Mouse (Mus musculus) adipocyte (in vitro differentiated cells): ENCODE data around the gene Deaf1.
A peak's percentile ranks its signal among the peaks of the same experiment; 100 is the strongest.

ENCODE experiments used
- DNase-seq: peaks from one replicate; pipeline ENCODE4 v3.0.0-alpha.2; 2016; ENCODE audit warnings: low spot score

The Deaf1 gene

GRCm38 (mm10) chr7:141327469-141328372 lies at the start of gene Deaf1, which contains the start of gene Tmem80:
Deaf1 (minus strand) TSS chr7:141327690.
Tmem80 (plus strand) TSS chr7:141327739.
- DNase-seq = peak; percentile 95

- DNase-seq = no peak
Observed at GRCm38 (mm10) chr7:141374399-141374798, 46.9 kb upstream of the Deaf1 start.

DNA sequence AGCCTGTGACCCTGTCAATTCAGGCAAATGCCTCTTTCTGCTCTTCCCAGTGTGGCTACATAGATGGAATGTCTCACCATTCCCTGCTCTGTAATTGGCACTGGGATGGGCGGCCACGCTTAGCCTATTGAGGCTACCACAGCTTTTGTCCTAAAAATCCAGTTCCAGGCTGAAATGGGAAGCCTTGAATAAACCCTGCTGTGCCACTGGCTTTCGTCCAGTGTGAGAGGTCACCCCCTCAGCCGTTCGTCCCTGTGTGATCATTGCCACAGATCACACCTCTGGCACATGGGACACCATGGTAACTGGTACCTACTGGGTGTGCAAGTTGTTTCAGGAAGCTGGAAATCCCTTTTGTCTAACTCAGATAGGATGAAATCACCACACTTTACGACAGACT lies 46.1 kb upstream of the Deaf1 start:
- DNase-seq = peak; percentile 72

- no peak for DNase-seq
Observed at GRCm38 (mm10) chr7:141371942-141372595, 44.6 kb upstream of the Deaf1 start.

GRCm38 (mm10) chr7:141369918-141370317 lies 42.4 kb upstream of the Deaf1 start:
- DNase-seq = no peak

GRCm38 (mm10) chr7:141367358-141367757 lies 39.9 kb upstream of the Deaf1 start:
- no peak for DNase-seq

DNA sequence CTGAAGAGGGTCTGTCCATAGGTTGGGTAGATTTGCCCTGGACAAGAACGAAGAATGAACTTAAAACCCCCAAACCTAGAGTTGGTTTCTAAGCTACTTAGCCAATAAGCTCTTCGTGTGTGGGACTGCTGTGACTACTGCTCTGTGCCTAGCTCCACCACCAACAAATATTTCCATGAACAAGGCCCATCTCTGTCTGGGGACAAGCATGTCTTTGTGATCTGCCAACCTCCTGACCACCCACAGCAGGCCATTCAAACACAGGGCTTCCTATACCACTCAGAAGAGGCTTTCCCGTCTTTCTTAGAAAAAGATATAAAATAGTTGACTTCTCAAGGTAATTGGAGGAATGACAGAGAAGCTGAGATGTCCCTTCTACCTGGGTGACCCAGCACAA lies 37.6 kb upstream of the Deaf1 start:
- DNase-seq = no peak

- DNase-seq = no peak
Observed at GRCm38 (mm10) chr7:141364349-141365048, 37.0 kb upstream of the Deaf1 start.

DNA sequence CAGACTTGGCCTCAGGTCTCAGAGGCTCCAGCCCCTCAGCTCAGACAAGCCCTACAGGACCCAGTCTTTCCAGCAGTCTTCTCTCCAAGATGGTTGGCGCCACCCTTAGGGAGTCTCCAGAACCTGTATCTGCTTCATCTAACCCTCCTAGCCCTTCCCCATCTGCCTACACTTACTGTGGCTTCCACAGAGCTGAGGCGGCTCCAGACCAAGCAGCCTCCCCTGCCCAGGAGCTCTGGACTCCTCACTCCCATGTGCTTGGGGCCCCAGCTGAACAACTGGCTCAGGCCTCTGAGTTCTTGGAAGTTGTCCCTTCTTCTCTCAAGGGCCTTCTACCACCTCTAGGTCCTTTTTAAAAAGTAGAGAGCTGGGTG lies 36.2 kb upstream of the Deaf1 start:
- DNase-seq = no peak

- peak; percentile 81 for DNase-seq
Observed at GRCm38 (mm10) chr7:141363106-141363751, 35.7 kb upstream of the Deaf1 start.

GRCm38 (mm10) chr7:141361510-141361909 lies 34.0 kb upstream of the Deaf1 start:
- no peak for DNase-seq

GRCm38 (mm10) chr7:141356971-141357370 lies 29.5 kb upstream of the Deaf1 start:
- DNase-seq = no peak

DNA sequence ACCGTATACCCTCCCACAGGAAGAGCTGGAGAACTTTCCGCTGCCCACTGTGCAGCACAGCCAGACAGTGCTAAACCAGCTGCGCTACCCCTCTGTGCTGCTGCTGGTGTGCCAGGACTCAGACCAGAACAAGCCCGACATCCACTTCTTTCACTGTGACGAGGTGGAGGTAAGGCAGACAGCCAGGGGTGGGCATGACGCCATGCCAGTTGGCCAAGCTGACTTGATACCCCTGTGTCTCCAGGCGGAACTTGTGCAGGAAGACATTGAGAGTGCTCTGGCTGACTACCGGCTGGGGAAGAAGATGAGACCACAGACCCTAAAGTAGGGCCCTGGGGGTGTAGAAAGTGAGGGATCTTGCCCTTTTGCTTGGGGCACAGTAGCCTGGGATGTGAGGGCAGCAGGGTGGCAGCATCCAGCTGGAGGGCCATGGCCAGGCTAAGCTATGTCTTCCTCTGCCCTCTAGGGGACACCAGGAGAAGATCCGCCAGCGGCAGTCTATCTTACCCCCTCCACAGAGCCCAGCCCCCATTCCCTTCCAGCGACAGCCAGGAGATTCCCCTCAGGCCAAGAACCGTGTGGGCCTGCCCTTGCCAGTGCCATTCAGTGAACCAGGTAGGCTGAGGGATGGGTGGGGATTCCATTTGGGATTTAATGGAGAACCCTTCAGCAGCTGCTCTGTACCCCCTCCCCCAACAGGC lies 28.3 kb upstream of the Deaf1 start:
- DNase-seq = no peak

DNA sequence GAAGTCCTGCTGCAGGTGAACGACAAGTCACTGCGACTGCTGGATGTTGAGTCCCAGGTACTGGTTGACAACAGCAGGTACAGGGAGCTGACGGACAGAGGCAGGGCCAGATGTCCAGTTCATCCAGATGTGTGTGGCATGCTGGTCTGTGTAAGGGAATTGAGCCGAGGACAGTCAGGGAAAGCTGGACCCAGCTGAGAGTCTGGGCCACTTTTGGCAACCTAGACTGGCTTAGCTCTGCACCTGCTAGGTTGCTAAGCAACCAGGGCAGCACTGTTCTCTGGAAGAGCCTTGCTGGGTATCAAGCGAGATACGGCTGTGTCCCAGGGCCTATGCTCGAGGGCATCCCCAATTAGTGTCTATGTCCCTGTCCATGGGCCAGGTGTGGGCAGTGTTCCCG lies 27.6 kb upstream of the Deaf1 start:
- no peak for DNase-seq

GRCm38 (mm10) chr7:141351061-141351460 lies 23.6 kb upstream of the Deaf1 start:
- no peak for DNase-seq

- DNase-seq = no peak
Observed at GRCm38 (mm10) chr7:141344787-141345186, 17.3 kb upstream of the Deaf1 start.

DNA sequence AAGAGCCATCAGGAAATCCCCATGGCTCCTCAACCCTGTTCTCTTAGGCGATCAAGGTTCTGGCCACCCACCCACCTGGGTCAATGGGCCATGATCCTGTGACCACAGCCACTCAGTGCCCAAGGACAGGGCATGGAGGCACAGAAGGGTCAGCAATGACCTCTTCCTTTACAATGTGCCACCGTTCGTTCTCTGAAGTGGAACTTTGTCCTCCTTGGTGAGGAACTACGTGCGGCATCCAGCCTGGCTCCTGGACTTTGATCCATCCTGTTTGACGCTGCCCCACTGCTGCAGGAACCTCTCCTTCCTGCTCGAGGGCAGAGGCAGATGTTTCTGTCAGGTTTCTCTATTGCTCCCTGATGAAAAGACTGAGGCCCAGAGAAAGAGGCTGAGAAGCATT lies 16.2 kb upstream of the Deaf1 start:
- DNase-seq = no peak

GRCm38 (mm10) chr7:141343230-141343629 lies 15.7 kb upstream of the Deaf1 start:
- DNase-seq = peak; percentile 34

DNA sequence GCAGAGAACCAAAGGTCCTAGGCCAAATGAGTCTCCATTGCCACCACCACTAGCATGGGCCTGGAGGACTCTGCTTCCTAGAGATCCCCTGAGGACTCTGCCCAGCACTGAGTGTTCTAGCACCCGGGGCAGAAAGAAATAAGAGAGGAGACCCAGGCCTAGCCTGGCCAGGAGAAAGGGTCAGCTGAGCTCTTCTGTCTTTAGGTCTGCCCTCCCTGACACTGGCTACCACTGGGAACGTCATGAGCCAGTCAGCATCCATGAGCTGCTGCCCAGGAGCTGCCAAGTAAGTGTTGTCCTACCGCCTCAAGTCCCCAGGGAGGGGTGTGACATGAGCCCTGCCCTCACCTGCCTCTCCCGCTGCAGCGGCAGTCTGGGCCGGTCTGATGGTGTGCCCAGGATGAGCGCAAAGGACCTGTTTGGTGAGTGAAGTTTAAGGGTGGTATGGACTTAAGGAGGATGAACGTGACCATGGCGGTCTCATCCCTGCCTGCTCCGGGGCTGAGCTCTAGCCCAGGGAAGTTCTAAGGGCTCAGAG lies 14.3 kb upstream of the Deaf1 start:
- no peak for DNase-seq

DNA sequence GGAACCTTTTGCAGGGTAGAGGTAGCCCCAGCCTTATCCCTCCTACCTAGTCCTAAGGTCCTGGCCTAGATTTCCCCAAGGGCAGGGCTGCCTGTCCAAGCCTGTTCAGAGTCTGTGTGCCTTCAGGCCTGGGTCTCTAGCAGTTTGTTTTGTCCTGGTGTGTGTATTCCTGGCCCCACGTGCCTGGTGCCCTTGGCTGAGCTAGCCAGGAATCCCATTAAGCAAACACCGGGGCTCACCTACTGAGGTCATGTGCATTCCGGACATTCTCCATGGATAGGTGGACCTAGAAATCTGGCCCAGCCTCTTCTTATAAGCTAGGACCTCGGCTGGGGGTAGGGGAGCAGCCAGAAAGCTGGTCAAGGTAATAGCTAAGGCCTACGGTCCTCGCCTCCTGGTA lies 13.0 kb upstream of the Deaf1 start:
- no peak for DNase-seq

- no peak for DNase-seq
Observed at GRCm38 (mm10) chr7:141340023-141340422, 12.5 kb upstream of the Deaf1 start.
